Mouse (Mus musculus) heart, embryonic 11.5 days (tissue): ENCODE data around the gene Pgp. TPM values are rescaled to one million over a fixed set of nuclear protein-coding genes. Genes with fewer than 3 reads are reported as not detected.

ENCODE experiments used
- ATAC-seq: fragments of 200-750 bp; cut with Nextera tagmentation; replicated peaks from 2 replicates; pipeline ENCODE4 v1.8.0; 2017; ENCODE audit warnings: moderate library complexity; ENCODE audit not compliant: insufficient number of reproducible peaks, low FRiP score, low TSS enrichment
- H3K27ac ChIP-seq: fragments of 300-500 bp; sonication (generic); 2 replicates; pipeline ENCODE4 v1.5.1; 2014; ENCODE audit warnings: mild to moderate bottlenecking, low read depth, low read length
- H3K27me3 ChIP-seq: fragments of 300-500 bp; sonication (generic); 2 replicates; pipeline ENCODE4 v1.6.1; 2014; ENCODE audit warnings: mild to moderate bottlenecking, low read length, mixed read lengths; ENCODE audit not compliant: control insufficient read depth, insufficient read depth
- H3K36me3 ChIP-seq: fragments of 300-500 bp; sonication (generic); 2 replicates; pipeline ENCODE4 v1.6.1; 2014; ENCODE audit warnings: mild to moderate bottlenecking, low read length, moderate library complexity, mixed read lengths; ENCODE audit not compliant: control insufficient read depth, insufficient read depth
- H3K4me1 ChIP-seq: fragments of 300-500 bp; sonication (generic); 2 replicates; pipeline ENCODE4 v1.6.1; 2014; ENCODE audit warnings: low read length; ENCODE audit not compliant: control insufficient read depth, insufficient read depth
- H3K4me2 ChIP-seq: fragments of 300-500 bp; sonication (generic); 2 replicates; pipeline ENCODE4 v1.6.1; 2014; ENCODE audit warnings: mild to moderate bottlenecking, moderate library complexity
- H3K4me3 ChIP-seq: fragments of 300-500 bp; sonication (generic); 2 replicates; pipeline ENCODE4 v1.5.1; 2014; ENCODE audit warnings: low read depth, low read length
- H3K9ac ChIP-seq: fragments of 300-500 bp; sonication (generic); 2 replicates; pipeline ENCODE4 v1.6.1; 2014; ENCODE audit warnings: mild to moderate bottlenecking, low read depth, low read length, moderate library complexity
- H3K9me3 ChIP-seq: fragments of 300-500 bp; sonication (generic); replicated peaks from 2 replicates; pipeline ENCODE4 v1.6.1; 2016; ENCODE audit warnings: low read length; ENCODE audit not compliant: control insufficient read depth
- WGBS: fragments of 180-500 bp; shearing (Covaris S2); extraction: QIAGEN DNeasy Blood & Tissue Kit; methylation state at CpG from one replicate; pipeline ENCODE4 v1.1.7; 2014; ENCODE audit not compliant: insufficient replicate concordance; 5-methylcytosine and 5-hydroxymethylcytosine counted together
- polyA plus RNA-seq: library from polyadenylated mRNA; unstranded; fragments of >200 nt; fragmentation: Nextera tagmentation; extraction: Ambion mirVana; gene quantifications from 2 replicates; pipeline ENCODE4 v1.2.1, GENCODE M21; 2014

Gene Pgp
- polyA plus RNA-seq, 1 experiment from 2014 or later, result 75.8 TPM

DNA sequence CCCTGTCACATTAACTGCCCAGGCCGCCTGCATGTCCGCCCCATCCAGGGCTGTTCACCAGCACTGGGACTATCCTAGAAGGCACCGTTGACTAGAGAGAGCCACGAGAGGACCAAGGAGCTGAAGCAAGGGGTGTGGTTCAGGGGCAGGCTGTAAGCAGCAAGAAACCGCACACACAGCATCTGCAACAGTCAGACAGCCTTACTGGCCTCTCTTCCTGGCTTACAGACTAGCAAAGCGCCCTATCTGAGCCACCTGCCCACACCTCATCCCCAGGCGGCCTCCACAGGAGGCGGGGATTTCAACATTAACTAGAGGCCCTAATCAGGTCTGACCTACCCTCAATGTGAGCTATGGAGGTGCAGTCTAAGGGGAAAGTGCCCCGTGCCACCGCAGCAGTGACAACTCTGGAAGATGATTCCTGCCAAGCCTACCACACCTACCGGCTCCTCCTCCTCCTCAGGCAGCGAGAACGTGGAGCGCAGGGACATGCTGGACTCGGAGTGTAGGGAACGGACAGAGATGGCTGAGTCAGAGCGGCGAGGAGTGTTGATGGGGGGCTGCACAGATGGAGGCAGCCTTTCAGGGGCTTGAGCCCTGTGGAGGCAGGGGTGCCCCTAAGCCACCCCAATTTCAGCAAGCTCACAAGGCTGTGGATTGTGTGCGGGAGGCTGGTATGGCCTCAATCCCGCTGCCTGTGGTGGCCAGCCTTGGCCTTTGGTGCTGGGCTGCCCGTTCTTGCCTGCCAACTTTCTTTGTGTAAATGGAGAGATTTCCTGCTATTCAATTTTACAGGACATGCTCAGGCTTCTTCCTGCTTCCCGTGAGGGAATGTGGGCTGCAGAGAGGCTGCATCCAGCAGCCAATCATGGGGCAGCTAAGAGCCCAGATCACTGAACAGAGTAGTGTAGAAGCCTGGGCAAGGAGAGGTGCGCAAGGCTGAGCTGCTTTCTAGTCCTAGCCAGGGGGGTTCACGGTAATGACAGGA, 44.4 kb downstream of the Pgp start:
- 84% methylated on average over 24 of the region's 24 CpGs for WGBS
- Histone ChIP-seq H3K27ac (peak overlapping the region; percentile 4; the same call in 1 of the 2 replicates), H3K9ac (peak overlapping the region; percentile 16; the same call in 1 of the 2 replicates), H3K9me3 (no peaks in the 10 kb centered on the region), H3K4me2 (no peak overlapping the region), H3K4me1 (no peaks in the 10 kb centered on the region), H3K27me3 (no peaks in the 10 kb centered on the region), H3K4me3 (no peak overlapping the region), H3K36me3 (peaks cover 46% of the 10 kb centered on the region)
- no peak for ATAC-seq

DNA sequence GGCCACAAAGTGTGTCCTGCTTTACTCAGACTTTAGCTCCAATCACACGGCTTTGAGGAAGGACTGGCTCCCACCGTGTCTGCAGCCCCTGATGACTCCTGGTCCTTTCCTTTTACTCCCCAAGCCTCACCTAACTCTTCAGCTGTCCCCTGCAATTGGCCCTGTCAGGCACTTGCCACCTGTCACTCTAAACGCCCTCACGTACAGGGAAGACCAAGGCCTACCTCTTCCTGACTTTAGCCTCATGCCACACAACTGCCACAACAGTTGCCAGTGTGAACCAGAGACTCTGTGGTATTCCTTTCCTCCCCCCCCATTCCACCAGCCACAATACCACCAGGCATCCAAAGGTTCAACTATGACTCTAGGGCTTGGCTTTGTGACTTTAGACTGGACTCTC, 50.3 kb downstream of the Pgp start:
- peaks cover 28% of the 10 kb centered on the region for H3K36me3 ChIP-seq
- no peak for ATAC-seq

More for the DNA sequence above, 50.3 kb downstream of the Pgp start:
- H3K9ac ChIP-seq, result 0 out of 2 replicates have a peak overlapping the region, but pooled peaks have one; percentile 22
- H3K27ac ChIP-seq, result no peak overlapping the region
- no peaks in the 10 kb centered on the region for H3K27me3 ChIP-seq
- WGBS, result 83% methylated on average over 4 of the region's 4 CpGs
- H3K4me3 ChIP-seq, result no peak overlapping the region
- no peak overlapping the region for H3K4me2 ChIP-seq
- H3K9me3 ChIP-seq, result no peaks in the 10 kb centered on the region
- no peaks in the 10 kb centered on the region; the same call in 1 of the 2 replicates for H3K4me1 ChIP-seq

Other genes starting within 250 kb of the Pgp start
- gene Tedc2, start 249.5 kb upstream of the Pgp start, polyA plus RNA-seq, result 7.0 and 7.6 TPM in 2 replicates
- 47.4 and 55.2 TPM in 2 replicates for gene Ccnf, start 218.9 kb upstream of the Pgp start, polyA plus RNA-seq
- gene Abca17, start 119.3 kb upstream of the Pgp start, polyA plus RNA-seq, result 0.06 TPM in 1 of 2 replicates, not detected in the other
- 6.3 and 9.2 TPM in 2 replicates for gene Abca3, start 118.4 kb upstream of the Pgp start, polyA plus RNA-seq
- 262 and 267 TPM in 2 replicates for gene Rnps1, start 55.8 kb upstream of the Pgp start, polyA plus RNA-seq
- 190 and 199 TPM in 2 replicates for gene Eci1, start 43.8 kb upstream of the Pgp start, polyA plus RNA-seq
- gene Dnase1l2, start 27.3 kb upstream of the Pgp start, polyA plus RNA-seq, result 0.86 and 1.6 TPM in 2 replicates
- gene E4f1, start 79 bp upstream of the Pgp start, polyA plus RNA-seq, result 14.0 and 17.6 TPM in 2 replicates
- gene Bricd5, start 3.5 kb downstream of the Pgp start, polyA plus RNA-seq, result 0.21 and 0.42 TPM in 2 replicates
- gene Mlst8, start 8.7 kb downstream of the Pgp start, polyA plus RNA-seq, result 17.5 and 20.9 TPM in 2 replicates
- 0.40 and 0.49 TPM in 2 replicates for gene Caskin1, start 18.2 kb downstream of the Pgp start, polyA plus RNA-seq
- gene Traf7, start 57.5 kb downstream of the Pgp start, polyA plus RNA-seq, result 72.3 and 80.1 TPM in 2 replicates
- gene Rab26, start 63.8 kb downstream of the Pgp start, polyA plus RNA-seq, result 1.1 and 1.9 TPM in 2 replicates
- gene Pkd1, start 79.4 kb downstream of the Pgp start, polyA plus RNA-seq, result 8.9 and 9.2 TPM in 2 replicates
- 46.7 and 50.6 TPM in 2 replicates for gene Tsc2, start 162.2 kb downstream of the Pgp start, polyA plus RNA-seq
- 9.1 and 9.8 TPM in 2 replicates for gene Nthl1, start 162.3 kb downstream of the Pgp start, polyA plus RNA-seq
- 52.7 and 58.0 TPM in 2 replicates for gene Slc9a3r2, start 179.9 kb downstream of the Pgp start, polyA plus RNA-seq
- gene Npw, start 188.1 kb downstream of the Pgp start, polyA plus RNA-seq, result not detected in 2 replicates
- 19.7 and 22.0 TPM in 2 replicates for gene Zfp598, start 199.3 kb downstream of the Pgp start, polyA plus RNA-seq
- 0.39 and 0.65 TPM in 2 replicates for gene Syngr3, start 219.6 kb downstream of the Pgp start, polyA plus RNA-seq
- 36.7 and 39.0 TPM in 2 replicates for gene Gfer, start 225.8 kb downstream of the Pgp start, polyA plus RNA-seq
- gene Noxo1, start 225.8 kb downstream of the Pgp start, polyA plus RNA-seq, result 0.49 and 1.1 TPM in 2 replicates
- 50.9 and 54.8 TPM in 2 replicates for gene Tbl3, start 237.3 kb downstream of the Pgp start, polyA plus RNA-seq
- gene Rnf151, start 247.7 kb downstream of the Pgp start, polyA plus RNA-seq, result not detected in 2 replicates
- gene Rps2, start 247.7 kb downstream of the Pgp start, polyA plus RNA-seq, result 1,091 and 1,195 TPM in 2 replicates